Mouse (Mus musculus) gastrocnemius, postnatal 14 days (tissue): ENCODE measurements at regions not wholly inside any gene's neighbourhood (a gene's known extent, or its start where the extent isn't known, plus 50 kb on each side); places are given as distances from the start of the nearest gene placed in this dataset.

ENCODE experiments used
- DNase-seq: peaks from one replicate; pipeline ENCODE4 v3.0.0; 2021; ENCODE audit warnings: mixed read lengths
- intact Hi-C: fragments of 180-260 bp; cut with DNase I; formaldehyde crosslinking; loops from one replicate; pipeline ENCODE4 v1.15.1; 2025; ENCODE audit warnings: low total_unique reads

DNA sequence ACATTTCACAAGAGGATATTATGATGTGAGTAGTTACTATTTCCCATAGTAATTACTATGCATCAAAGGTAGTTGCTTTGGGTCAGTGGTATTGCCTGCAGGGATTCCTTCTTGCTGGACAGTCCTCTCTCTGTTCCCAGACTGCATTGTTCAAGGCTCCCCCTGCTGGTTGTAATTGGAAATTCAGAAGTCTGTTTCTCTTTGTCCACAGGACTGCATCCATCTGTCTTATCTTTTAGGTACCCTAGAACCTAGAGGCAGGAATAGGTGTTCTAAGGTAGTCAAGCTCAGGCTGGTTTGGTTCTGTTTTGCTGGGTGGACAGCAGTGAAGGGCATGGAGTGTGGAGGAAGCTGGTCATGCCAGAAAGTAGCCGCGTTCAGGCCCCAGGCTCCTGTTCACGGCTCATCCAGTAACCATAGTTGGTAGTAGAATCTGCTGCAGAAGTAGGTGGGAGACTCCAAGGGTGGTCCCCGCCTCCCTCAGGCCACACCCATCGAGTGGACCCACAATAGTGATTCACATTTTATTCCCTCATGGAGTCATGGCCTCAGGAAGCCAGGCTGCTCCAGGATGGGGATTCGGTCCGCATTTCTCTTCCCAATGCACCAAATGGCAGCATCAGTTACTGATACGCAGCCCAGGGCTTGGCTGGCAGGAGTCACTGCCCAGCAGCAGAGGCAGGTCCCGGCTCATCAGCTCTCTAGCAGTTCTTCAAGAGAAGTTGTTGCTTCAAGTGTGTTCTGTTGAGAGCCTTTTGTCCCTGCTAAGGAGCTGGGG is 51.7 kb upstream of the Caprin1 start:
- DNase-seq, result peak; percentile 26
- intact Hi-C loops, result no loop called here

DNA sequence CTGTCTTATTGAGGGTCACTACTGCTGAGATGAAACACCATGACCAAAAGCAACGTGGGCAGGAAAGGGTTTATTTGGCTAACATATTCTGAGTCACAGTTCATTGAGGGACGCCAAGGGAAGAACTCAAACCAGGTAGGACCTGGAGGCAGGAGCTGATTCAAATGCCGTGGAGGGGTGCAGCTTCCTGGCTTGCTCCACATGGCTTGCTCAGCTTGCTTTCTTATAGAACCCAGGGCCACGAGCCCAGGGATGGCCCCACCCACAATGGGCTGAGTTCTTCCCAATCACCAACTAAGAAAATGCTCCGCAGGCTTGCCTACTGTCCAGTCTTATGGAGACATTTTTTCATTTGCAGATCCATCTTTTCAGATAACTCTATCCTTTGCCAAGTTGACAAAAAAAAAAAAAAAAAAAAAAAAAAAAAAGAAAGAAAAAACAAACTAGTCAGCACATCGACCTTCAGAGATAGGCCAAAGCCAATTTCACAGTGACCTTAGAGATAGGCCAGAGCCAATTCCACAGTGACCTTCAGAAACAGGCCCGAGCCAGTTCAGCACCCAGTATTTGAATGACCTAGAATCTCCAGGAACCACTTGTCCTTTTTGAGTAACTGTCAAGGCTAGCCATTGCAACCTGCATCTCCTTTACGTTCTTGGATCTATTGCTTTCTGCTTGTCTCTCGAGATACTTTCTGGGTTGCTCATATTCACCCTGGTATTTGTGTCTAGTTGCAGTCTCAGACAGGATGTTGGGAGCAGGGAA is 52.5 kb upstream of the Caprin1 start:
- intact Hi-C loops, result no loop called here
- DNase-seq, result no peak

DNA sequence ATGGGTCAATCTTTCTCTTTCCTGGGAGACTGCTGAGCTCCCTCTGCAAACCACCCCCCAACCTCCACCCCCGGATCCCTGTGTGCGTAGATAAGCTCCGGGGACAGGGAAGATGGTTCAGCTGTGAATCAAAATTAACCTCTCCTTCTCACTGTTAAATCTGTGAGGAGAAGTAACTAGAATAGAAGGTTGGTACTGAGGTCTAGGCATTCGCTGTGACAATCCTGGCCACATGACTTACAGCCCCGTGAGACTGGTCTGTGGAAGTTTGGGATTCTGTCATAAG is 53.0 kb upstream of the Caprin1 start:
- no peak for DNase-seq
- intact Hi-C loops, result no loop called here

DNA sequence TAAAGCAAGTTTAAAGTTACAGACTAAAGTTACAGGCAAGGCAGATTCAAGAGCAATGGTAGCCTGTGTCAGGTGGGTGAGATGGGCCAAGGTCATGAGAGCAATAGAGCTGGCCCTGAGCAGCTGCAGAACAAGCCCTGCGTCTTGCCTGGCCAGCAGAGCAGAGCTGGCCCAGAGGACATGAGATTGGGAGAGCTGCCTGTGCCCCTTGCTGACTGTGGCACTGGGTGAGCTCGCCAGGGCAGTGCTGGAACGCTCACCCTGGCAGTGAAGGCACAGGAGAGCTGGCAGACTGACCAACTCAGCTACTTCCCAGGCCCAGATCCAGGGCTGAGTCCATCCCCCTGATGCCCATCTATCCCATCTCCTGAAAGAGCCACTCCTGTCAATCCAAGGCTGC is 53.7 kb upstream of the Caprin1 start:
- peak; percentile 67 for DNase-seq
- intact Hi-C loops, result no loop called here

DNA sequence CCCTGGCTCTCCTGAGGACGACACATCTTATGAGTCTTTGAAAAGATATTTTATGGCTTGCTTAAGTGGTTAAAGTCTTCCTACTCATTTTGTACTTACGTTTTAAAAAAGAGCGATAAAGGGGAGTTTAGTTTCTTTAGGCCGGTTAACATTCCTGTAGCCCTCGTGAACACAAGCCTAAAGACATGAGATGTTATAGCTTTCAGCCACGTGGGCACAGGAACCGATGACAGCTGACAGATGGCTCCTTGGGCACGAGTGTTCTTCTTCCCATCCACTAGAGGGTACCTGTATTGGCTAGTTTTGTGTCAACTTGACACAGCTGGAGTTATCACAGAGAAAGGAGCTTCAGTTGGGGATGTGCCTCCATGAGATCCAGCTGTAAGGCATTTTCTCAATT is 63.8 kb upstream of the Caprin1 start:
- intact Hi-C loops, result loop anchor here (10.0 kb wide), 1 partner anchor 306 kb away; no protein-coding TSS in a partner anchor

DNA sequence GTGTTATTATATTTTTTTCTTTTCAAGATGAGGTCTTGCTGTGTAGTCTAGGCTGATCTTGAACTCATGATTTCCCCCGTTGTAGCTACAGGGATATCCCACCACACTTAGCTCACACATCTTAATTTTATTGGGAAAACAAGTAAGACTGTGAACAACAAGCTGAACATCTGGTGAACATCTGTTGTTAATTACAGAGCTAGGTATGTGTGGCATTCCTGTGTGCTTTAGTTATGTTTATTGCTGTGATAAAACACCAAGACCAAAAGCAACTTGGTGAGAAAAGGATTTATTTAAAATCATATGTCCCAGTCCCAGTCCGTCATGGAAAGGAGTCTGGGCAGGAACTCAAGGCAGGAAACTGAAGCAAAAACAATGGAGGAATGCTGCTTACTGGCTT is 66.8 kb upstream of the Caprin1 start:
- DNase-seq, result no peak
- intact Hi-C loops, result loop anchor here (10.0 kb wide), 1 partner anchor 309 kb away; no protein-coding TSS in a partner anchor

More for the DNA sequence above, 63.8 kb upstream of the Caprin1 start:
- no peak for DNase-seq

DNA sequence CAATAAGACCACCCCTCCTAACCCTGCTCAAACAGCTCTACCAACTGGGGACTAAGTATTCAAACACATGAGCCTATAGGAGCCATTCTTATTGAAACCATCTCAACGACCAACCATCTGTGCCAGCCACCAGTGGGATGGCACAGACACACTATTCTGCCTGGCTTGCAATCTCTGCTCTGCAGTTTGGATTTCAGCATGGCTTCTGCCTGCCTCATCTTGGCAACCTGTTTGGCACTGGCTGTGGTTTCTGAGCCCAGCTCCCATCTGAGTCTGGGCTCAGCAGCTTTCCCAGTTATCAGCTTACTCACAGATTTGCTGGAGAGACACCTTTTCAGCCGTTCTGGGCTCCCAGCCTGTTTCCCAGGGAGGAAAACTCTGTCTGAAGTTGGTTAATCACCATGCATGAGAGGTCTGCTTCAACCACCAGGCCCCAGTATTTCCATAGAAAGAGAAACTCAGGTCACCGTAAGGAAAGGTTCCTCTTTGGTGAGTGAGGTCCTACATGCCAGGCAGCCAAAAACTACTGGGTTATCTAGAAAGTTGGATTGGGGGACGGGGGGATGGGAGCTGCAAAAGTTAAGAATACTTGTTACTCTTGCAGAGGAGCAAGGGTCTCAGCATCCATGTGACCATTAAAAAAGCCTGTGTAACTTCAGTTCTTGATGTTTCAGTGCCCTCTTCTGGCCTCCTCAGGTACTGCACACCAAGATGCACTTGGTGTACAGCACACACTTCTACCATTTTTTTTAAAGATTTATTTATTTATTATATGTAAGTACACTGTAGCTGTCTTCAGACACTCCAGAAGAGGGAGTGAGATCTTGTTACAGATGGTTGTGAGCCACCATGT is 68.1 kb upstream of the Caprin1 start:
- intact Hi-C loops, result loop anchor here (10.0 kb wide), 1 partner anchor 311 kb away; no protein-coding TSS in a partner anchor
- DNase-seq, result peak; percentile 52

DNA sequence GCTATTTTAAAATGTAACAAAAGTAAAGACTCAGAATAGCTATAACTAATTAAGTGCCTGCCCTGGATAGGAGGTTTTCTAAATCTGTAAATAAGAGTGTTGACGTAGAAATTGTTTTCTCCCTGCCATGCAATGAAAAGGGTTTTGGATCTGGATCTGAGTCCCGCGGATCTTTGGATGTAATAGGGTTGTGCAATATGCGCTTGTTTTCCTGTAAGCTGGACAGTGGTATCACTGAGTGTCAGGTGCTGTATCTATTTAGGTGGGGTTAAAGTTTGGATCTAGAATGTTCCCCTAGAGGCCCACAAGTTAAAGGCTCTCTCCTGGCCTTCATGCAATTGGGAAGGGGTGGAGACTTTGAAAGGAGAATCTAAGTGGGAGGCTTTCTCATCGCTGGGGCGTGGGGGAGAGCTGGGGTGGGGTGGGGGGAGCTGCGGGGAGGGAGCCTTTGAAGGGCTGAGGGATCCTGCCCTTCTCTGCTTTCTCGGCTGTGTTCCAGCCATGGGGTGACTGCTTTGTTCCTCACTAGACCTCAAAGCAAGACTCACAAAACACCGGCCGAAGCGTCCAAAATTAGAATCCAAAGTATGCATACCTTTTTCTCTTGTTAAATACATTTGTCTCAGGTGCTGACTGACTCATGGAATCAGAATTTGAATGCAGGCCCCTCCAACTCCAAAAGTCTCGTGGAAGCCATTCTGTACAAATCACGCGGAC is 70.0 kb upstream of the Caprin1 start:
- DNase-seq, result no peak
- intact Hi-C loops, result loop anchor here (10.0 kb wide), 1 partner anchor 313 kb away; no protein-coding TSS in a partner anchor

DNA sequence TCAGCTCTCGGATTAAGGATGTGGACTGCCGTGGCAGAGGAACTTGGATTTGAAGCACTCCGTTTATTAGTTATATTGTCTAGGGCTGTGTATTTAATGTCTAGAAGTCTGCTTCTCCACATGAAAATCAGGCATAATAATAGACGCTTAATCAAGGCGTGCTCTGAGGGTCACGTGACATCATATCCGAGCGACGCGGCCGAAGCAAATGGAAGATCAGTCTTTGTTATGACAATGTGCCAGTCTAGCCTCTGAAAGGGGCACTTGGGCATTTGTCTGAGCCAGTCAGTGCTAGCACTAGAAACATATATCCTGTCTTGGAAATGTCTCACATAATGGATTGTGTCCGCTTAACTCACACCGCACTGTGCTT is 70.5 kb upstream of the Caprin1 start:
- no peak for DNase-seq
- intact Hi-C loops, result loop anchor here (10.0 kb wide), 1 partner anchor 313 kb away; no protein-coding TSS in a partner anchor

DNA sequence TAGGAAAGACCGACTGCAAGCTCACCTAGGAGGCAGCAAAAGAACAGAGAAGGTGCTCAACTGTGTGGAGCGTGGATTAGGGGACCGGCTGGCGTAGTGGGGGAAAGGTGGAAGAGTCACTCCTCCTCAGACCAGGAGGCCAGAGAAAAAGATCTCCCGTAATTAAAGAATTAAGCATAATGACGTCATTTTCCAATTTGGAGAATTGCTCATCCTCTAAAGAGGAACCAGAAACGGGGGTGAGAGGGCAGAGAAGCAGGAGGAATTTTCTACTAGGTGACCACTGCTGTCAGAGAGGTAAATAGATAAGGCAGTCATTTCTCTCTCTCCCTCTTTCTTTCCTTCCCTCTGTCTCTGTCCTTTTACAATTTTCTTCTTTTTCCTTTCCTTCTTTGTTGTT is 71.2 kb upstream of the Caprin1 start:
- intact Hi-C loops, result loop anchor here (10.0 kb wide), 1 partner anchor 314 kb away; no protein-coding TSS in a partner anchor
- no peak for DNase-seq

DNA sequence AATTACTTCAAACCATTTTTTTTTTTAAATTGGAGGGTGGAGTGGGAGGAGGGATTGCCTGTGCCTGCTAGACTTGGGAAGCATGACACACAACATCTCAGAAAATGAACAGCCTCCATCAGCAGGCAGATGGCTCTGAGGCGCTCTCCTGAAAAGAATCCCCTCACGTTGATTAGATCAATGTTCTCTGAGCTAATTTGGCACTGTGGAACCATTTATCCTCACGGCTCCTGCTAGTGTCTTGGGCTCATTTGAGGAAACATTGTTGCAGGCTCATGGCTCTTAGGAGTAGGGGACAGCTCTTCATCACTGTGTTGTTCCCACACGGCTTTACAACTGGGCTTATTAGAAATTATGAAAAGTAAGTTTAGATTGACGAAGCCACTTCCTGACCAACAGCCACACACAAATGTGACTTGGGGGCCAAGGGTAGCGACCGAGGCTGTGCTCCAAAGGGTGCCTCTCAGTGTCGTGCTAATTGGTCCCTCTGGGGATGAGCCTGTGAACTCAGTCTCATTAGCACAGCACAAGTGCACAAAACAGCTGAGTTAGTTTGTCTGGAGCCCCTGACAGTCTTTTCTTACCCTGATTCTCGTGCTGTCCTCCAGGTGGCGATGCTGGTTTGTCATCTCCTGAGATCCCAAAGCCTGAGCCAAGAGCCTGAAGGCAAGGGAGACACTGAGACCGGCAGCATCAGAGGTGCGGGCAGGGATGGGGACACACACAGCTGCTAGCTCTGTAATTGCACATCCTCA is 74.2 kb upstream of the Caprin1 start:
- intact Hi-C loops, result no loop called here
- peak; percentile 80 for DNase-seq

DNA sequence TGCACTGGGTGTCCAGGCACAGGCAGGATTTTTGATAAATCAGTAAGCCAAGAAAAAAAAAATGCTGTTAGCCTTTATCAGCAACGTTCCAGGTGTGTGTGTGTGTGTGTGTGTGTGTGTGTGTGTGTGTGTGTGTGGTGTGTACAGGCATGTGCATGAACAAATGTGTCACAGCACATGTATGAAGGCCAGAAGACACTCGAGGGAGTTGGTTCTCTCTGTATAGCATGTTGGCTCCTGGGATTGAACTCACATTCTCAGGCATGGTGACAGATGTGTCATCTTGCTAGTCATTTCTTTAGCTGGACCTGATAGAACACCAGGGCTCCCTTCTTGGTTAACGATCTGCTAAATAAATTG is 74.8 kb upstream of the Caprin1 start:
- no peak for DNase-seq
- intact Hi-C loops, result no loop called here

DNA sequence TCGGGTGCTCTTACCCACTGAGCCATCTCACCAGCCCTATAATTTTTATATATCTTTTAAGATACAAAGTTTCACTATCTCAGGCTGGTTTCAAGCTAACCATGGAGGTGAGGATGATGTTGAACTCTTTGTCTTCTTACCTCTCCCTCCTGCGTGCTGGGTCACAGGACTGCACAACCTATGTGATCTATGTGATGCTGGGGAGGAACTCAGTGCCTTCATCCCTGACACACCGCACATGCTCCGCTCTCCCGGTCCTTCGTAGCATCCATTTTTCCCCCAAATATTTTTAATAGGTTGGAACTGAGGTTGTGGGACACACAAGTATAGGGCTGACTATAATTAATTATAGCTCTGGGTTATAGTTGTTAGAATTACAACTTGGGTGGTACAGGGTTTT is 75.9 kb upstream of the Caprin1 start:
- no peak for DNase-seq
- intact Hi-C loops, result no loop called here

DNA sequence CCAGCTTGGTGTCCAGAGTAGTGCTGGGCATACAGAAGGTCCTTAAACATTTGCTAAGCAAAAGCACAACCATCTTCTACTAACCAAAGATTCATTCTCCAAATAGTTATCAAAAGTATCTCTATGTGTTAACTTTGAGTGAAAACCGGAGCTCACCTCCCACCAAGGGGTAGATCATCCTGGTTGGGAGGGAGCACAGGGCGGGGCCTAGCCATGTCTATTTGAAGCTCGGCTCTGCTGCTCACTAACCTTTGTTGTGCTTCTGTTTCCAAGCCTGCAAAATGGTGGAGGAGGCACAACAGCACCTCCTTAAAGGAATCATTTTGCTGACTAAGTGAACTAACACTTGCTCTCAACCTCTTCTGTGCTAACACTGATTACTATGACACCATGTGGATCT is 77.0 kb upstream of the Caprin1 start:
- no peak for DNase-seq
- intact Hi-C loops, result loop anchor here (2.0 kb wide), 1 partner anchor 106 kb away; no protein-coding TSS in a partner anchor

DNA sequence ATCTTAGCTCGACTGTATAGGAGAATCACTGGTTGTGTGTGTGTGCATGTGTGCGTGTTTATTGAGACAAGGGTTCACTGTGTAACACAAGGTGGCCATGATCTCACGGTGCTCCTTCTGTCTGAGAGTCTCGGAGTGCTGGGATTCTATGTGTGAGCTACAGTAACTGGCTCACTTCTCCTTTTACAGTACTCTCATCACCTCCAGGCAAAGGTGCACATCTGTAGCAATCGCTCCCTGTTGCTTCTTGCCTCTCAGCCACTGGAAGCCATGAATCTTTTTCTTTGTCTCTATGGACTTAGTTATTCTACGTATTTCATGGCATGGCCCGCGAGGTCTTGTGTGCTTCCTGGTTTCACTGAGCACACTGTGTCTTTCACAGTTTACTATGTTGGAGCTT is 78.3 kb upstream of the Caprin1 start:
- intact Hi-C loops, result loop anchor here (2.0 kb wide), 1 partner anchor 105 kb away; no protein-coding TSS in a partner anchor
- DNase-seq, result no peak

DNA sequence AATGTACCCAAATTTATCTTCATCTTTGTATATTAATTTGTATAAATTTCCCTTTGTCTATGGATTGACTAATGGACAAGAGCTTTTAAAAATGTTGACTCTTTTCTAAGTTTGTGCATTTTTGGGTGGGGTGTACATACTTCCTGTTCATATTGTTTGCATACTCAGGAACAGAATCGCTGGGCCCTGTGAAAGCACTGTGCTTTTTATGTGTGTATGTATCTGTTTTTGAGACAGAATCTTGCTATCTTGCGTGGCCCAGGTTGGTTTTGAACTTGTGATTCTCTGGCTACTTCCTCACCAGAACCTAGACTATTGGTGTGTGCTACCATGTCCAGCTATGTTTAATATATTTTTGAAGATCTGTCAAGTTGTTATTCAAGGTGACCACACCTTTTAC is 78.8 kb upstream of the Caprin1 start:
- intact Hi-C loops, result no loop called here

DNA sequence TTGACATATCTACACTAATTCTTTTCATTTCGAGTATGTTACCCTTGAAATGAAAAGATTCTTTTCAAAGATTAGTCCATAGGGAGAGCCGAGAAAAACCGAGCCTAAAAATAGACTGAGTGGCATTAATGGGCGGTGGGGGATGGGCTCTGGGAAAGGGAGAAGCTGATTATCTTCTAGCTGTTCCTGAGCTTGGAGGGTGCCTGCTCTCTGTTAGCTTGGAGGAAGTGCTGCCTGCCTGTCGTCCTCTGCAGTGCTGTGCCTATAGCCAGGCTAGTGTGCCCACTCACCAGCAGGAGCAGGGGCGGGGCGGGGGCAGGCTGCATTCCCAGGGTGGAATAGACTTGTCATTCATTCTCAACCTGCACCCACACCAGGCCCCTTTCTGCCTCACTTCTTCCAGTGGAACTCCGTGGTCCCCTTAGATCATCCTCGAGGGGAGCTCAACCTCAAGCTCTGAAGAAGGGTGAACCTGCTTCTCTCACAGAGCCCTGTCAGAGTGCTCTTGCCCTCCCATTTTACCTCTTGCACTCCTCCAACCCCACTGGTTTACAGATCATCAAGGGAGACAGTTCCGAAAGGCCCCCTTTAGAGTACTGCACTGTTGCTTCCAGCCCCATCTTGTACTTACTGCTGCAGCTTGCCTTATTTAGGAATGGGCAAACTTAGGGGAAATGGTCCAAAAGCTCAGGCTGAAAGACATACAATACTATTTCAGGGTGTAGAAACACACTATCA is 76.6 kb upstream of the Lmo2 start:
- intact Hi-C loops, result no loop called here
- DNase-seq, result no peak

More for the DNA sequence above, 78.8 kb upstream of the Caprin1 start:
- no peak for DNase-seq

DNA sequence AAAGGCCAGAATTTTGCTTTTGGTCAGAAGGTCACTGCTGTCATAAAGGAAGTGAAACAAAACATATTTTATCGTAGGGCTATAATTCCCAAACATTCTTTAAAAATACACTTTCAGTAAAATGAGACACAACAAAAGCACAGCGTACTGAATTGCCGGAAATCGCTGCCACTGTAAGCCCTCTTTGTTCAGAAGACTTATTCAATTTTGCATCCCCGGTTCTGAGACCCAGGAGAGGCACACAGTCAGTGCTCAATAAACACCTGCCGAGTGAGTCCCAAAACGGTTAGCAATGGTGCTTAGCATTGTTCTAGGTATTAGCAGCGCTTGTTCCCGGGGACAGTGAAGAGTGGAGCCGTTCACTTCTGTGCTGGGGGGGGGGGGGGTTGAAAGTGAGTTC is 72.9 kb upstream of the Lmo2 start:
- no peak for DNase-seq
- intact Hi-C loops, result no loop called here
